ENCODE assay signal across 9 mouse cellular contexts in genomic region chr9:67802241-67802640, GRCm38 (mm10). TPM values are rescaled to one million over a fixed set of nuclear protein-coding genes. Genes with fewer than 3 reads are reported as not detected.
DNase-seq lines count a peak whose midpoint lies in the region; ATAC-seq and TF ChIP-seq lines count a peak whose summit lies in the region.
"Had no signal": no experiment of that assay in that cellular context is flagged by ENCODE, and none has a peak within 500 bp of the region (broad histone marks: within the 10 kb centered on the region; RNA-seq: fewer than 3 reads in every experiment).

No protein-coding gene starts in this region.

- no peak for TF ChIP-seq POLR2A in ES-Bruce4 (IDR thresholded peaks at IDR 0.05; ENCODE audit: insufficient read depth, low read length)

- peak; percentile 77 for TF ChIP-seq CTCF in intestine, postnatal 0 days (IDR thresholded peaks at IDR 0.05; ENCODE audit: low read depth)
- TF ChIP-seq CTCF in ES-Bruce4 (IDR thresholded peaks at IDR 0.05; ENCODE audit: low read depth, low read length): peak; percentile 16

- no peak overlapping the region for H3K9ac ChIP-seq in intestine, postnatal 0 days (ENCODE audit: low read depth, low read length)
- no peak overlapping the region for H3K9ac ChIP-seq in intestine, embryonic 15.5 days
- no peak overlapping the region for H3K9ac ChIP-seq in ES-Bruce4 (ENCODE audit: low read depth, poor library complexity, severe bottlenecking)

- TF ChIP-seq EP300 in ES-Bruce4 (IDR thresholded peaks at IDR 0.05; ENCODE audit: insufficient read depth, low read depth, low read length): no peak

- H3K4me3 ChIP-seq in intestine, postnatal 0 days (ENCODE audit: low read depth, low read length): no peak overlapping the region
- no peak overlapping the region for H3K4me3 ChIP-seq in intestine, embryonic 15.5 days (replicated peaks)
- H3K4me3 ChIP-seq in ES-Bruce4 (ENCODE audit: low read depth, low read length): no peak overlapping the region

- no peaks in the 10 kb centered on the region for H3K9me3 ChIP-seq in intestine, postnatal 0 days (ENCODE audit: control insufficient read depth)
- no peaks in the 10 kb centered on the region for H3K9me3 ChIP-seq in intestine, embryonic 15.5 days
- no peaks in the 10 kb centered on the region for H3K9me3 ChIP-seq in ES-Bruce4 (replicated peaks; ENCODE audit: control insufficient read depth, insufficient read depth, low read length, poor library complexity, severe bottlenecking)

- no peak for ATAC-seq in intestine, postnatal 0 days
- ATAC-seq in intestine, embryonic 15.5 days: no peak
- ATAC-seq in activated CD4-positive, CD25-positive, alpha-beta regulatory T cell, adult 4 months: no peak

- DNase-seq in adrenal gland, adult 2 months: peak; percentile 29
- DNase-seq in embryo, embryonic 11 days: peak; percentile 75
- peak; percentile 63 to 69 for DNase-seq in layer of hippocampus, postnatal 10 days (ENCODE audit: low spot score in 2 of 2)
- peak; percentile 46 for DNase-seq in retina, postnatal 7 days (ENCODE audit: low read depth, low spot score)

- H3K27me3 ChIP-seq in intestine, postnatal 0 days (replicated peaks; ENCODE audit: control insufficient read depth, insufficient read depth, low read length): no peaks in the 10 kb centered on the region
- no peaks in the 10 kb centered on the region for H3K27me3 ChIP-seq in intestine, embryonic 15.5 days (replicated peaks)
- no peaks in the 10 kb centered on the region for H3K27me3 ChIP-seq in ES-Bruce4 (ENCODE audit: control insufficient read depth, insufficient read depth, low read length, poor library complexity, severe bottlenecking)

- no peak overlapping the region for H3K27ac ChIP-seq in intestine, postnatal 0 days (ENCODE audit: low read depth, low read length)
- no peak overlapping the region for H3K27ac ChIP-seq in intestine, embryonic 15.5 days
- no peak overlapping the region for H3K27ac ChIP-seq in ES-Bruce4 (ENCODE audit: insufficient read depth, low read length)
- H3K27ac ChIP-seq: macrophage had no signal

- no peak overlapping the region for H3K4me2 ChIP-seq in intestine, postnatal 0 days (replicated peaks; ENCODE audit: low read depth)
- no peak overlapping the region for H3K4me2 ChIP-seq in intestine, embryonic 15.5 days (replicated peaks)

- peaks cover 4% of the 10 kb centered on the region; the same call in 1 of the 2 replicates for H3K4me1 ChIP-seq in intestine, postnatal 0 days (replicated peaks; ENCODE audit: control insufficient read depth, insufficient read depth, low read length)
- H3K4me1 ChIP-seq in intestine, embryonic 15.5 days (replicated peaks): no peaks in the 10 kb centered on the region
- H3K4me1 ChIP-seq in ES-Bruce4 (ENCODE audit: control insufficient read depth, insufficient read depth, low read length): no peaks in the 10 kb centered on the region

- no peaks in the 10 kb centered on the region for H3K36me3 ChIP-seq in intestine, postnatal 0 days (ENCODE audit: control insufficient read depth, insufficient read depth)
- H3K36me3 ChIP-seq in intestine, embryonic 15.5 days: no peaks in the 10 kb centered on the region
- H3K36me3 ChIP-seq in ES-Bruce4 (ENCODE audit: control insufficient read depth, insufficient read depth, low read length, poor library complexity, severe bottlenecking): no peaks in the 10 kb centered on the region

- WGBS in intestine, postnatal 0 days: 40% methylated on average over 6 of the region's 6 CpGs
- 43% methylated on average over 6 of the region's 6 CpGs for WGBS in intestine, embryonic 15.5 days

RNA-seq across cellular contexts. Expression of gene C2cd4a, which starts 29.9 kb away (rescaled TPM):
- 0.48 and 0.69 TPM in 2 replicates for polyA plus RNA-seq in intestine, postnatal 0 days (2015; fragmentation: Nextera tagmentation; extraction: Ambion mirVana)
- 1.1 and 1.2 TPM in 2 replicates for polyA plus RNA-seq in intestine, embryonic 15.5 days (2015; fragmentation: Nextera tagmentation; extraction: Ambion mirVana)
- polyA plus RNA-seq in ES-Bruce4 (2011; ENCODE audit: insufficient read depth, insufficient read length, low read depth, missing spikeins): not detected in 2 replicates
- not detected for total RNA-seq in adrenal gland, adult 2 months (2021)
- polyA plus RNA-seq in adrenal gland, adult 2 months (2012; rRNA removed): 2.0 and 3.2 TPM in 2 replicates
- total RNA-seq in layer of hippocampus, postnatal 10 days (2021): 1 to 10 TPM in 1 of 2 experiments, under 1 TPM in 1; 0.96 to 1.2 TPM
- not detected for polyA plus RNA-seq in activated CD4-positive, CD25-positive, alpha-beta regulatory T cell, adult 4 months (2017; shearing (Covaris generic))
- polyA plus RNA-seq: macrophage had no signal

RNA-seq across cellular contexts. Expression of gene Vps13c, which starts 38.0 kb away (rescaled TPM):
- polyA plus RNA-seq in intestine, postnatal 0 days (2015; fragmentation: Nextera tagmentation; extraction: Ambion mirVana): 2.6 and 3.5 TPM in 2 replicates
- 5.2 and 5.6 TPM in 2 replicates for polyA plus RNA-seq in intestine, embryonic 15.5 days (2015; fragmentation: Nextera tagmentation; extraction: Ambion mirVana)
- polyA plus RNA-seq in ES-Bruce4 (2011; ENCODE audit: insufficient read depth, insufficient read length, low read depth, missing spikeins): 24.0 and 34.2 TPM in 2 replicates
- total RNA-seq in adrenal gland, adult 2 months (2021): 10 to 100 TPM; 40.6 to 57.6 TPM
- 2.7 and 3.7 TPM in 2 replicates for polyA plus RNA-seq in adrenal gland, adult 2 months (2012; rRNA removed)
- total RNA-seq in layer of hippocampus, postnatal 10 days (2021): 10 to 100 TPM; 50.7 to 54.9 TPM
- polyA plus RNA-seq in activated CD4-positive, CD25-positive, alpha-beta regulatory T cell, adult 4 months (2017; shearing (Covaris generic)): 10 to 100 TPM; 16.6 to 17.6 TPM

RNA-seq across cellular contexts. Expression of gene C2cd4b, which starts 43.0 kb away (rescaled TPM):
- polyA plus RNA-seq in intestine, postnatal 0 days (2015; fragmentation: Nextera tagmentation; extraction: Ambion mirVana): 2.0 and 3.7 TPM in 2 replicates
- 1.1 and 1.3 TPM in 2 replicates for polyA plus RNA-seq in intestine, embryonic 15.5 days (2015; fragmentation: Nextera tagmentation; extraction: Ambion mirVana)
- polyA plus RNA-seq in ES-Bruce4 (2011; ENCODE audit: insufficient read depth, insufficient read length, low read depth, missing spikeins): 0.50 TPM in 1 of 2 replicates, not detected in the other
- total RNA-seq in adrenal gland, adult 2 months (2021): 1 to 10 TPM; 1.4 to 1.7 TPM
- polyA plus RNA-seq in adrenal gland, adult 2 months (2012; rRNA removed): 2.9 and 3.3 TPM in 2 replicates
- total RNA-seq in layer of hippocampus, postnatal 10 days (2021): 1 to 10 TPM; 2.0 to 2.3 TPM
- not detected for polyA plus RNA-seq in activated CD4-positive, CD25-positive, alpha-beta regulatory T cell, adult 4 months (2017; shearing (Covaris generic))
- polyA plus RNA-seq: macrophage had no signal
